In the genomic region with DNA sequence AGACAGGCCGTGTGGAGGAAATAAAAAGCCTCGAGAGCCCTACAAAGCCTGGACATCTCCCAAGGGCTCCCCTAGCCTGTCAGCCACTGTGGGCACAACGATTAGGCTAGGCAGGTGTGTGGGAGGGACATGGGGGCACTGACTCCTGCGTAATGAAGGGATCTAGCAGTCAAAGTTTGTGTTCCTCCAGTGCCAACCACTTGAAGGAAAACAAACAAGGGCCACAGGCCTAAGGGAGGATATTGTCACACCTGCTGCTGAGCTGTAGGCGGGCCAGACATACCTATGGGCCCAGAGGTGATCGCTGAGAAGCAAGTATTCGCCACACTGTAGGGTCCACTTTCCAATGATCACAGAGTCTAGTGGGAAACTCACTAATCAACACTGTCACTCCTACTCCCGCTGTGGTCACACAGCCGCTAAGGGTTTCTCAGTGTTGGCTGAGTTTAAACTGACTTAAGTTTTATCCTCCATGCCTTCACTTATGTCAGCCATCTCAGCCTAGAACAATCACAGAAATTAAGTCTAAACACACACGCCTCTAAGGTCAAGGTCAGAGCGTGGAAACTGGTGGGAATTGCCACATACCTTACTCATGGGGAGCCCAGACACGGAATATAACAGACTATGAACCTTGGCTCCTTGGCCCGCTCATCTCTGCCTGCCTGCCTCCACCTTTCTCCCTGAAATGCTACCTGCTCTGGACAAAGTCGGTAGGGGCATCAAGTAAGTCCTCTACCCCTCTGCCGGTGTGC, we compare ENCODE assay signal across 8 mouse cellular contexts. TPM values are rescaled to one million over a fixed set of nuclear protein-coding genes. Genes with fewer than 3 reads are reported as not detected.
A peak's percentile ranks its signal among the peaks of the same experiment; 100 is the strongest.
DNase-seq lines count a peak whose midpoint lies in the region; ATAC-seq and TF ChIP-seq lines count a peak whose summit lies in the region.

No protein-coding gene starts in this region.

- H3K9me3 ChIP-seq in hindbrain, embryonic 11.5 days (ENCODE audit: control insufficient read depth, low read length): no peaks in the 10 kb centered on the region
- H3K9me3 ChIP-seq in lung, postnatal 0 days (ENCODE audit: low read length): no peaks in the 10 kb centered on the region

- H3K27ac ChIP-seq in hindbrain, embryonic 11.5 days (ENCODE audit: low read depth, low read length): no peak overlapping the region
- H3K27ac ChIP-seq in lung, postnatal 0 days (ENCODE audit: low read length): peak overlapping the region; percentile 79

- 0 out of 2 replicates have a peak overlapping the region, but pooled peaks have one; percentile 33 for H3K9ac ChIP-seq in hindbrain, embryonic 11.5 days (ENCODE audit: low read depth, low read length)
- H3K9ac ChIP-seq in lung, postnatal 0 days (replicated peaks; ENCODE audit: low read depth): peak overlapping the region; percentile 2; the same call in 1 of the 2 replicates

- ATAC-seq in hindbrain, embryonic 11.5 days (ENCODE audit: low FRiP score): peak; percentile 12; the same call in 1 of the 2 replicates
- ATAC-seq in lung, postnatal 0 days: peak; percentile 67

- WGBS in hindbrain, embryonic 11.5 days: 56% methylated on average over 15 of the region's 15 CpGs
- 26% methylated on average over 15 of the region's 15 CpGs for WGBS in lung, postnatal 0 days

- H3K27me3 ChIP-seq in hindbrain, embryonic 11.5 days (ENCODE audit: control insufficient read depth, insufficient read depth, low read length): no peaks in the 10 kb centered on the region
- H3K27me3 ChIP-seq in lung, postnatal 0 days (replicated peaks; ENCODE audit: insufficient read depth, low read length): no peaks in the 10 kb centered on the region

- H3K4me2 ChIP-seq in hindbrain, embryonic 11.5 days (replicated peaks; ENCODE audit: low read depth, low read length): peak overlapping the region; percentile 59
- H3K4me2 ChIP-seq in lung, postnatal 0 days (replicated peaks; ENCODE audit: low read depth, low read length): peak overlapping the region; percentile 67

- H3K36me3 ChIP-seq in hindbrain, embryonic 11.5 days (ENCODE audit: control insufficient read depth, insufficient read depth, low read length): no peaks in the 10 kb centered on the region
- no peaks in the 10 kb centered on the region for H3K36me3 ChIP-seq in lung, postnatal 0 days (ENCODE audit: insufficient read depth, low read length)

- TF ChIP-seq CTCF in lung, postnatal 0 days (IDR thresholded peaks at IDR 0.05): no peak

- H3K4me1 ChIP-seq in hindbrain, embryonic 11.5 days (replicated peaks; ENCODE audit: control insufficient read depth, insufficient read depth, low read length): peaks cover 7% of the 10 kb centered on the region; the same call in 1 of the 2 replicates
- H3K4me1 ChIP-seq in lung, postnatal 0 days (ENCODE audit: insufficient read depth, low read depth, low read length): peaks cover 16% of the 10 kb centered on the region

- DNase-seq in gastrocnemius, postnatal 25 days: peak; percentile 2
- DNase-seq in gastrocnemius, postnatal 14 days: no peak
- DNase-seq in ES-CJ7 (ENCODE audit: low read depth, low spot score): peak; percentile 45
- peak; percentile 9 for DNase-seq in hindbrain, embryonic 11.5 days (ENCODE audit: low spot score)
- peak; percentile 77 for DNase-seq in lung, postnatal 0 days (ENCODE audit: low spot score)
- no peak for DNase-seq in cerebellum, postnatal 14 days
- DNase-seq in layer of hippocampus, postnatal 10 days (ENCODE audit: low spot score in 2 of 2): no peak
- no peak for DNase-seq in Muller cell, postnatal 12 days (ENCODE audit: inconsistent ontology term)

- intact Hi-C loops in gastrocnemius, postnatal 14 days (cut with DNase I; ENCODE audit: low total_unique reads): no loop called here

- H3K4me3 ChIP-seq in hindbrain, embryonic 11.5 days (ENCODE audit: low read depth, low read length): peak overlapping the region; percentile 34
- peak overlapping the region; percentile 30 for H3K4me3 ChIP-seq in lung, postnatal 0 days (ENCODE audit: low read depth, low read length)

- peak; percentile 32; the same call in 1 of the 2 replicates for TF ChIP-seq EP300 in lung, postnatal 0 days (IDR thresholded peaks at IDR 0.05)

RNA-seq across cellular contexts. Expression of gene Pld6, which starts 0.8 kb away (rescaled TPM):
- total RNA-seq in gastrocnemius, postnatal 25 days (2021): not detected
- under 1 TPM in 1 of 2 experiments, not detected in 1; 0.12 TPM for total RNA-seq in gastrocnemius, postnatal 14 days (2021)
- polyA plus RNA-seq in hindbrain, embryonic 11.5 days (2014; fragmentation: Nextera tagmentation; extraction: Ambion mirVana): 0.31 and 0.47 TPM in 2 replicates
- 2.9 and 7.3 TPM in 2 replicates for polyA plus RNA-seq in lung, postnatal 0 days (2015; fragmentation: Nextera tagmentation; extraction: Ambion mirVana)
- total RNA-seq in layer of hippocampus, postnatal 10 days (2021): under 1 TPM; 0.66 to 0.96 TPM

RNA-seq across cellular contexts. Expression of gene Flcn, which starts 23.2 kb away (rescaled TPM):
- total RNA-seq in gastrocnemius, postnatal 25 days (2021): 10 to 100 TPM; 30.8 to 46.1 TPM
- total RNA-seq in gastrocnemius, postnatal 14 days (2021): 10 to 100 TPM; 22.3 to 27.4 TPM
- 25.9 and 26.4 TPM in 2 replicates for polyA plus RNA-seq in hindbrain, embryonic 11.5 days (2014; fragmentation: Nextera tagmentation; extraction: Ambion mirVana)
- polyA plus RNA-seq in lung, postnatal 0 days (2015; fragmentation: Nextera tagmentation; extraction: Ambion mirVana): 55.8 and 57.4 TPM in 2 replicates
- 10 to 100 TPM; 30.8 to 33.2 TPM for total RNA-seq in layer of hippocampus, postnatal 10 days (2021)

RNA-seq across cellular contexts. Expression of gene Nt5m, which starts 52.6 kb away (rescaled TPM):
- 10 to 100 TPM; 18.0 to 24.5 TPM for total RNA-seq in gastrocnemius, postnatal 25 days (2021)
- total RNA-seq in gastrocnemius, postnatal 14 days (2021): 10 to 100 TPM; 17.7 to 17.9 TPM
- polyA plus RNA-seq in hindbrain, embryonic 11.5 days (2014; fragmentation: Nextera tagmentation; extraction: Ambion mirVana): 37.8 and 42.6 TPM in 2 replicates
- 25.7 and 28.5 TPM in 2 replicates for polyA plus RNA-seq in lung, postnatal 0 days (2015; fragmentation: Nextera tagmentation; extraction: Ambion mirVana)
- total RNA-seq in layer of hippocampus, postnatal 10 days (2021): 10 to 100 TPM; 50.3 to 53.9 TPM

RNA-seq across cellular contexts. Expression of gene Cops3, which starts 53.0 kb away (rescaled TPM):
- total RNA-seq in gastrocnemius, postnatal 25 days (2021): 10 to 100 TPM; 76.2 TPM
- total RNA-seq in gastrocnemius, postnatal 14 days (2021): 10 to 100 TPM; 62.1 to 65.6 TPM
- polyA plus RNA-seq in hindbrain, embryonic 11.5 days (2014; fragmentation: Nextera tagmentation; extraction: Ambion mirVana): 246 and 254 TPM in 2 replicates
- 94.2 and 95.6 TPM in 2 replicates for polyA plus RNA-seq in lung, postnatal 0 days (2015; fragmentation: Nextera tagmentation; extraction: Ambion mirVana)
- total RNA-seq in layer of hippocampus, postnatal 10 days (2021): 10 to 100 TPM; 72.1 to 76.4 TPM

Comparison
In these comparisons a context has a peak if more than half of its experiments do, and no peak if none do; other contexts are left out.
1. DNase-seq: peak in gastrocnemius, postnatal 25 days (single experiment), ES-CJ7 (single experiment), hindbrain, embryonic 11.5 days (single experiment) and lung, postnatal 0 days (single experiment); none in gastrocnemius, postnatal 14 days (single experiment), cerebellum, postnatal 14 days (0 of 2), layer of hippocampus, postnatal 10 days (0 of 2) and Muller cell, postnatal 12 days (single experiment).